Mouse (Mus musculus) left cerebral cortex, postnatal 14 days (tissue): Measurements from ENCODE around the gene Ppm1m. TPM values are rescaled to one million over a fixed set of nuclear protein-coding genes. Genes with fewer than 3 reads are reported as not detected.
"Not testable (repeated sequence)": the region's sequence is repeated elsewhere in the genome, so short reads cannot be mapped to it uniquely, and the experiment has no call there.

Experiments
- DNase-seq, 2 experiments: peaks; one replicate each; pipeline ENCODE4 v3.0.0; 2021 to 2022; ENCODE audit warnings: low spot score in 2 of 2, mixed read lengths in 1 of 2
- intact Hi-C: fragments of 180-260 bp; cut with DNase I; formaldehyde crosslinking; loops from one replicate; pipeline ENCODE4 v1.15.1; 2025
- total RNA-seq, 2 experiments: library from RNA; stranded (reverse); gene quantifications; 2 replicates each; pipeline ENCODE4 v1.2.3; 2021

Ppm1m gene
- total RNA-seq, 2 experiments from 2014 or later, result 16.8 to 19.0 TPM

- peak; percentile 88 to 89 for DNase-seq
- intact Hi-C loops, result loop anchor here (5.0 kb wide), 1 partner anchor 42 kb away; no protein-coding TSS in a partner anchor
These were observed 28.8 kb downstream of the Ppm1m start, which contains the start of gene Wdr82 for GRCm38 (mm10) chr9:106170556-106171345. Gene Wdr82, plus strand, starts transcription at chr9:106170928.

- intact Hi-C loops, result loop anchor here (5.0 kb wide), 1 partner anchor 42 kb away; no protein-coding TSS in a partner anchor
These were observed 29.6 kb downstream of the Ppm1m start for GRCm38 (mm10) chr9:106169917-106170316.

GRCm38 (mm10) chr9:106169006-106169405, 30.5 kb downstream of the Ppm1m start:
- DNase-seq, intact Hi-C loops: not testable (repeated sequence)

More at GRCm38 (mm10) chr9:106169917-106170316, 29.6 kb downstream of the Ppm1m start:
- DNase-seq, result no peak

- intact Hi-C loops, result no loop called here
- no peak for DNase-seq
These were observed 31.8 kb downstream of the Ppm1m start for GRCm38 (mm10) chr9:106167703-106168102.

- intact Hi-C loops, result no loop called here
- DNase-seq, result no peak
These were observed 32.3 kb downstream of the Ppm1m start for GRCm38 (mm10) chr9:106167241-106167640.

- DNase-seq, result no peak
- intact Hi-C loops, result no loop called here
These were observed 32.8 kb downstream of the Ppm1m start for GRCm38 (mm10) chr9:106166709-106167108.

GRCm38 (mm10) chr9:106160426-106160825, 39.1 kb downstream of the Ppm1m start:
- intact Hi-C loops, result no loop called here
- DNase-seq, result no peak

- intact Hi-C loops, result no loop called here
- DNase-seq, result peak; percentile 93 to 96
These were observed 39.7 kb downstream of the Ppm1m start for GRCm38 (mm10) chr9:106159784-106160301.

GRCm38 (mm10) chr9:106159237-106159636, 40.3 kb downstream of the Ppm1m start:
- no peak for DNase-seq
- intact Hi-C loops, result no loop called here

- DNase-seq, result no peak
- intact Hi-C loops, result no loop called here
These were observed 41.5 kb downstream of the Ppm1m start, which contains the start of gene Glyctk for GRCm38 (mm10) chr9:106158037-106158491. Gene Glyctk, minus strand, starts transcription at chr9:106158138.

- intact Hi-C loops, result no loop called here
These were observed 42.0 kb downstream of the Ppm1m start for GRCm38 (mm10) chr9:106157623-106157925.

GRCm38 (mm10) chr9:106156921-106157622, 42.5 kb downstream of the Ppm1m start:
- intact Hi-C loops, result no loop called here
- DNase-seq, result no peak

More at GRCm38 (mm10) chr9:106157623-106157925, 42.0 kb downstream of the Ppm1m start:
- DNase-seq, result no peak

GRCm38 (mm10) chr9:106156419-106156818, 43.1 kb downstream of the Ppm1m start:
- DNase-seq, result peak; percentile 64 to 74
- intact Hi-C loops, result no loop called here

GRCm38 (mm10) chr9:106154106-106154505, 45.4 kb downstream of the Ppm1m start:
- DNase-seq, result no peak
- intact Hi-C loops, result no loop called here

GRCm38 (mm10) chr9:106149399-106149754, 50.2 kb downstream of the Ppm1m start:
- no peak for DNase-seq
- intact Hi-C loops, result no loop called here

GRCm38 (mm10) chr9:106148541-106149398, 50.8 kb downstream of the Ppm1m start:
- DNase-seq, result no peak
- intact Hi-C loops, result no loop called here

GRCm38 (mm10) chr9:106147851-106148431, 51.6 kb downstream of the Ppm1m start:
- DNase-seq, result no peak
- intact Hi-C loops, result no loop called here

GRCm38 (mm10) chr9:106147281-106147680, 52.3 kb downstream of the Ppm1m start:
- intact Hi-C loops, result no loop called here
- no peak for DNase-seq

GRCm38 (mm10) chr9:106145582-106145981, 54.0 kb downstream of the Ppm1m start:
- no peak for DNase-seq
- intact Hi-C loops, result no loop called here
